ENCODE assay signal across 8 mouse cellular contexts in genomic region chr2:125724546-125725114, GRCm38 (mm10). TPM values are rescaled to one million over a fixed set of nuclear protein-coding genes. Genes with fewer than 3 reads are reported as not detected.
DNase-seq lines count a peak whose midpoint lies in the region; ATAC-seq and TF ChIP-seq lines count a peak whose summit lies in the region.

No protein-coding gene starts in this region.

- peak overlapping the region; percentile 63 for H3K4me3 ChIP-seq in forebrain, embryonic 10.5 days
- H3K4me3 ChIP-seq in kidney, adult 2 months (ENCODE audit: insufficient read depth, low read depth, low read length) = no peak overlapping the region
- peak overlapping the region; percentile 56 for H3K4me3 ChIP-seq in midbrain, embryonic 12.5 days

- peak overlapping the region; percentile 66 for H3K27ac ChIP-seq in forebrain, embryonic 10.5 days
- no peak overlapping the region for H3K27ac ChIP-seq in kidney, adult 2 months (ENCODE audit: insufficient read depth, low read depth, low read length)
- peak overlapping the region; percentile 52; the same call in 1 of the 2 replicates for H3K27ac ChIP-seq in midbrain, embryonic 12.5 days (replicated peaks)

- peak; percentile 30 for DNase-seq in adrenal gland, postnatal 14 days
- no peak for DNase-seq in adrenal gland, postnatal 4 days (ENCODE audit: low spot score in 2 of 2)
- DNase-seq in Muller cell, postnatal 12 days (ENCODE audit: inconsistent ontology term) = peak; percentile 57
- peak; percentile 38 for DNase-seq in forebrain, embryonic 10.5 days (ENCODE audit: extremely low spot score, low spot score)
- DNase-seq in kidney, adult 2 months = peak; percentile 45
- peak; percentile 41 for DNase-seq in thymus, postnatal 4 days
- no peak for DNase-seq in layer of hippocampus, postnatal 10 days (ENCODE audit: low spot score in 2 of 2)

- no peak for TF ChIP-seq POLR2A in kidney, adult 2 months (IDR thresholded peaks at IDR 0.05; ENCODE audit: low read depth, low read length)

- peaks cover 28% of the 10 kb centered on the region for H3K4me1 ChIP-seq in forebrain, embryonic 10.5 days
- H3K4me1 ChIP-seq in kidney, adult 2 months (ENCODE audit: control insufficient read depth, insufficient read depth, low read length) = no peaks in the 10 kb centered on the region
- peaks cover 22% of the 10 kb centered on the region for H3K4me1 ChIP-seq in midbrain, embryonic 12.5 days

- no peaks in the 10 kb centered on the region for H3K36me3 ChIP-seq in forebrain, embryonic 10.5 days (replicated peaks)
- H3K36me3 ChIP-seq in kidney, adult 2 months (ENCODE audit: control insufficient read depth, insufficient read depth, low read length) = no peaks in the 10 kb centered on the region
- H3K36me3 ChIP-seq in midbrain, embryonic 12.5 days = no peaks in the 10 kb centered on the region

- peaks cover 92% of the 10 kb centered on the region for H3K27me3 ChIP-seq in forebrain, embryonic 10.5 days (ENCODE audit: poor library complexity, severe bottlenecking)
- H3K27me3 ChIP-seq in kidney, adult 2 months (replicated peaks; ENCODE audit: control insufficient read depth, insufficient read depth, low read length) = no peaks in the 10 kb centered on the region
- peaks cover 74% of the 10 kb centered on the region for H3K27me3 ChIP-seq in midbrain, embryonic 12.5 days

- H3K9ac ChIP-seq in midbrain, embryonic 12.5 days (replicated peaks) = peak overlapping the region; percentile 56; the same call in 1 of the 2 replicates

- peak overlapping the region; percentile 99 for H3K4me2 ChIP-seq in midbrain, embryonic 12.5 days (replicated peaks)

- under 1% methylated on average over 16 of the region's 16 CpGs for WGBS in forebrain, embryonic 10.5 days
- WGBS in kidney, adult 2 months = 14% methylated on average over 16 of the region's 16 CpGs
- under 1% methylated on average over 16 of the region's 16 CpGs for WGBS in midbrain, embryonic 12.5 days

- peak; percentile 58 for ATAC-seq in midbrain, embryonic 12.5 days (ENCODE audit: low FRiP score, low read depth)

- no peak for TF ChIP-seq CTCF in kidney, adult 2 months (conservative IDR thresholded peaks at IDR 0.05; ENCODE audit: insufficient read depth, insufficient read length, low read depth, low read length)

- no peaks in the 10 kb centered on the region for H3K9me3 ChIP-seq in forebrain, embryonic 10.5 days
- H3K9me3 ChIP-seq in midbrain, embryonic 12.5 days = no peaks in the 10 kb centered on the region

RNA-seq across cellular contexts. Expression of gene Shc4, which starts 0.7 kb away (rescaled TPM):
- 3.0 and 3.9 TPM in 2 replicates for total RNA-seq in adrenal gland, postnatal 14 days (2021)
- total RNA-seq in adrenal gland, postnatal 4 days (2021) = 1 to 10 TPM; 5.4 to 6.0 TPM
- polyA plus RNA-seq in forebrain, embryonic 10.5 days (2016; fragmentation: Nextera tagmentation; extraction: Ambion mirVana) = 1.4 TPM in 2 replicates
- polyA plus RNA-seq in kidney, adult 2 months (2012; rRNA removed) = 0.20 and 0.22 TPM in 2 replicates
- 1.3 and 2.1 TPM in 2 replicates for polyA plus RNA-seq in midbrain, embryonic 12.5 days (2016; fragmentation: Nextera tagmentation; extraction: Ambion mirVana)
- 1 to 10 TPM; 6.5 to 6.8 TPM for total RNA-seq in layer of hippocampus, postnatal 10 days (2021)

RNA-seq across cellular contexts. Expression of gene Eid1, which starts 51.7 kb away (rescaled TPM):
- total RNA-seq in adrenal gland, postnatal 14 days (2021) = 111 and 115 TPM in 2 replicates
- total RNA-seq in adrenal gland, postnatal 4 days (2021) = 100 to 1,000 TPM; 207 to 216 TPM
- polyA plus RNA-seq in forebrain, embryonic 10.5 days (2016; fragmentation: Nextera tagmentation; extraction: Ambion mirVana) = 123 and 126 TPM in 2 replicates
- 12.9 and 19.9 TPM in 2 replicates for polyA plus RNA-seq in kidney, adult 2 months (2012; rRNA removed)
- 298 and 327 TPM in 2 replicates for polyA plus RNA-seq in midbrain, embryonic 12.5 days (2016; fragmentation: Nextera tagmentation; extraction: Ambion mirVana)
- total RNA-seq in layer of hippocampus, postnatal 10 days (2021) = 100 to 1,000 TPM; 463 to 466 TPM

RNA-seq across cellular contexts. Expression of gene Secisbp2l, which starts 58.0 kb away (rescaled TPM):
- 52.9 and 56.7 TPM in 2 replicates for total RNA-seq in adrenal gland, postnatal 14 days (2021)
- total RNA-seq in adrenal gland, postnatal 4 days (2021) = 10 to 100 TPM; 58.5 TPM
- polyA plus RNA-seq in forebrain, embryonic 10.5 days (2016; fragmentation: Nextera tagmentation; extraction: Ambion mirVana) = 15.2 TPM in 2 replicates
- polyA plus RNA-seq in kidney, adult 2 months (2012; rRNA removed) = 12.6 and 14.6 TPM in 2 replicates
- 28.1 and 30.5 TPM in 2 replicates for polyA plus RNA-seq in midbrain, embryonic 12.5 days (2016; fragmentation: Nextera tagmentation; extraction: Ambion mirVana)
- 10 to 100 TPM; 84.8 to 89.2 TPM for total RNA-seq in layer of hippocampus, postnatal 10 days (2021)

Comparison
In these comparisons a context has a peak if more than half of its experiments do, and no peak if none do; other contexts are left out.
1. DNase-seq: peak in adrenal gland, postnatal 14 days (single experiment), Muller cell, postnatal 12 days (single experiment), forebrain, embryonic 10.5 days (single experiment), kidney, adult 2 months (single experiment) and thymus, postnatal 4 days (single experiment); none in adrenal gland, postnatal 4 days (0 of 2) and layer of hippocampus, postnatal 10 days (0 of 2).